Mouse (Mus musculus) limb, embryonic 14.5 days (tissue): ENCODE data around the gene Map4k2. TPM values are rescaled to one million over a fixed set of nuclear protein-coding genes. Genes with fewer than 3 reads are reported as not detected.

Experiments used
- ATAC-seq: fragments of 200-750 bp; cut with Nextera tagmentation; 2 replicates; pipeline ENCODE4 v1.8.0; 2017; ENCODE audit warnings: low read depth, moderate number of reproducible peaks, moderate TSS enrichment; ENCODE audit not compliant: low FRiP score
- DNase-seq: peaks from one replicate; pipeline ENCODE4 v3.0.0-alpha.2; 2015; ENCODE audit warnings: low spot score
- H3K27ac ChIP-seq: fragments of 300-500 bp; sonication (generic); replicated peaks from 2 replicates; pipeline ENCODE4 v1.5.1; 2014; ENCODE audit warnings: low read depth, mild to moderate bottlenecking, low read length, moderate library complexity, mixed read lengths
- H3K27me3 ChIP-seq: fragments of 300-500 bp; sonication (generic); 2 replicates; pipeline ENCODE4 v1.6.1; 2014; ENCODE audit warnings: low read length, mixed read lengths; ENCODE audit not compliant: control insufficient read depth, insufficient read depth
- H3K36me3 ChIP-seq: fragments of 300-500 bp; sonication (generic); 2 replicates; pipeline ENCODE4 v1.6.1; 2014; ENCODE audit warnings: mild to moderate bottlenecking, low read length, moderate library complexity, mixed read lengths; ENCODE audit not compliant: control insufficient read depth, insufficient read depth
- H3K4me1 ChIP-seq: fragments of 300-500 bp; sonication (generic); 2 replicates; pipeline ENCODE4 v1.6.1; 2014; ENCODE audit warnings: antibody characterized with exemption, low read length, mixed read lengths; ENCODE audit not compliant: control insufficient read depth, insufficient read depth
- H3K4me2 ChIP-seq: fragments of 300-500 bp; sonication (generic); replicated peaks from 2 replicates; pipeline ENCODE4 v1.6.1; 2014; ENCODE audit warnings: low read depth, mild to moderate bottlenecking, low read length, moderate library complexity; ENCODE audit not compliant: severe bottlenecking
- H3K4me3 ChIP-seq: fragments of 300-500 bp; sonication (generic); replicated peaks from 2 replicates; pipeline ENCODE4 v1.5.1; 2014; ENCODE audit warnings: low read length
- H3K9ac ChIP-seq: fragments of 300-500 bp; sonication (generic); 2 replicates; pipeline ENCODE4 v1.6.1; 2014; ENCODE audit warnings: mild to moderate bottlenecking, low read depth, low read length, moderate library complexity; ENCODE audit not compliant: severe bottlenecking
- H3K9me3 ChIP-seq: fragments of 300-500 bp; sonication (generic); 2 replicates; pipeline ENCODE4 v1.6.1; 2016; ENCODE audit warnings: low read length; ENCODE audit not compliant: control insufficient read depth
- POLR2A ChIP-seq: fragments of 200-500 bp; IDR thresholded peaks from 2 replicates; pipeline ENCODE4 v1.8.0; 2012; ENCODE audit warnings: inconsistent platforms, mild to moderate bottlenecking, moderate library complexity, borderline replicate concordance; ENCODE audit not compliant: insufficient read depth, insufficient read length; ENCODE audit errors: extremely low read depth
- WGBS: fragments of 180-500 bp; shearing (Covaris S2); extraction: QIAGEN DNeasy Blood & Tissue Kit; methylation state at CpG from one replicate; pipeline ENCODE4 v1.1.7; 2014; 5-methylcytosine and 5-hydroxymethylcytosine counted together
- polyA plus RNA-seq, 2 experiments: library from polyadenylated mRNA; depleted of rRNA in 1 of 2; stranded (reverse) in 1 of 2; unstranded in 1 of 2; fragments of >200 nt; fragmentation: Nextera tagmentation in 1 of 2; extraction: Ambion mirVana in 1 of 2; gene quantifications; 2 replicates each; pipeline versions ENCODE4 v1.2.1 to v1.2.3; 2012 to 2014

Map4k2 gene
- polyA plus RNA-seq, 2 experiments, result 8.8 to 90.4 TPM

- Histone ChIP-seq H3K27ac (no peak overlapping the region), H3K36me3 (no peaks in the 10 kb centered on the region), H3K4me1 (peaks cover 18% of the 10 kb centered on the region), H3K9ac (peak overlapping the region; percentile 58), H3K4me3 (peak overlapping the region; percentile 52), H3K27me3 (peaks cover 35% of the 10 kb centered on the region), H3K4me2 (peak overlapping the region; percentile 95), H3K9me3 (no peaks in the 10 kb centered on the region)
- 1% methylated on average over 37 of the region's 39 CpGs for WGBS
- TF ChIP-seq POLR2A, result no peak
- ATAC-seq (peak; percentile 35), DNase-seq (peak; percentile 66)
Observed at GRCm38 (mm10) chr19:6398447-6399284, 57.7 kb downstream of the Map4k2 start.

- H3K27ac ChIP-seq, result no peak within 1 kb of the TSS
- peaks cover 35% of the 10 kb centered on the region for H3K27me3 ChIP-seq
- H3K9ac ChIP-seq, result peak within 1 kb of the TSS; percentile 58
- no peaks in the 10 kb centered on the region for H3K36me3 ChIP-seq
- DNase-seq (no peak), ATAC-seq (peak; percentile 20; the same call in 1 of the 2 replicates)
- TF ChIP-seq POLR2A, result no peak
- H3K9me3 ChIP-seq, result no peaks in the 10 kb centered on the region
- peak within 1 kb of the TSS; percentile 52 for H3K4me3 ChIP-seq
- 3% methylated on average over 48 of the region's 87 CpGs for WGBS
- H3K4me1 ChIP-seq, result peaks cover 18% of the 10 kb centered on the region
- H3K4me2 ChIP-seq, result peak within 1 kb of the TSS; percentile 95
Observed at GRCm38 (mm10) chr19:6399285-6400095, 58.6 kb downstream of the Map4k2 start, which contains the start of gene Rasgrp2. TSS of gene Rasgrp2 (plus strand) at chr19:6399340.

- TF ChIP-seq POLR2A, result no peak
- 3% methylated on average over 29 of the region's 29 CpGs for WGBS
- no peak overlapping the region for H3K27ac ChIP-seq
Observed at GRCm38 (mm10) chr19:6400096-6401086, 59.5 kb downstream of the Map4k2 start.

GRCm38 (mm10) chr19:6401131-6401815 lies 60.3 kb downstream of the Map4k2 start:
- no peaks in the 10 kb centered on the region for H3K36me3 ChIP-seq
- no peak overlapping the region for H3K27ac ChIP-seq
- H3K4me1 ChIP-seq, result peaks cover 18% of the 10 kb centered on the region
- peak overlapping the region; percentile 46 for H3K4me2 ChIP-seq
- peaks cover 35% of the 10 kb centered on the region for H3K27me3 ChIP-seq
- DNase-seq, result peak; percentile 31
- no peak for TF ChIP-seq POLR2A
- H3K9me3 ChIP-seq, result no peaks in the 10 kb centered on the region
- H3K4me3 ChIP-seq, result peak overlapping the region; percentile 32
- H3K9ac ChIP-seq, result peak overlapping the region; percentile 22; the same call in 1 of the 2 replicates
- ATAC-seq, result peak; percentile 27; the same call in 1 of the 2 replicates
- 2% methylated on average over 25 of the region's 32 CpGs for WGBS

More at GRCm38 (mm10) chr19:6400096-6401086, 59.5 kb downstream of the Map4k2 start:
- Histone ChIP-seq H3K4me1 (peaks cover 18% of the 10 kb centered on the region), H3K36me3 (no peaks in the 10 kb centered on the region), H3K9me3 (no peaks in the 10 kb centered on the region), H3K27me3 (peaks cover 35% of the 10 kb centered on the region), H3K4me3 (peak overlapping the region; percentile 52), H3K4me2 (peak overlapping the region; percentile 95), H3K9ac (peak overlapping the region; percentile 58)
- ATAC-seq, result no peak
- no peak for DNase-seq
